Mouse (Mus musculus): ENCODE measurements around the gene Insm1.

Insm1 gene

DNA sequence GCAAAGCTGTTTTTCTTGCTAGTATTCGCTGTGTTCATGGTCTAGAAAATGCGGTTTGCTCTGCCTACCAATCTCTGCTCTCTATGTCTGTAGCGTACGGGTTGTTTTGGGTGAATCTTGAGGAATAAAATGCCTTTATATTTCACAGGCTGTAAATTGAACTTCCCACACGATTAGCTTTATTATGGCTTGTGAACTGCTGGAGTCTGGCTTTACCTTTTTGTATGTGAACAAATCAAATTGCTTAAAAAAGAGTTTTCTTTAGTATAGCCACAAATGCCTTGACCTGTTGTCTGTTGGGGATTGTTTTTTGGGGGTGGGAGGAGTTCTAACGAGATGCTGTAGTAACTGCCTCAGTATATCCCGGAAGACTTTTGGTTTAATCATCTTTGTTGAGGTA lies 2.4 kb downstream of the Insm1 start:
- DNase-seq (ENCODE audit: low spot score in 2 of 2), result no peak

DNA sequence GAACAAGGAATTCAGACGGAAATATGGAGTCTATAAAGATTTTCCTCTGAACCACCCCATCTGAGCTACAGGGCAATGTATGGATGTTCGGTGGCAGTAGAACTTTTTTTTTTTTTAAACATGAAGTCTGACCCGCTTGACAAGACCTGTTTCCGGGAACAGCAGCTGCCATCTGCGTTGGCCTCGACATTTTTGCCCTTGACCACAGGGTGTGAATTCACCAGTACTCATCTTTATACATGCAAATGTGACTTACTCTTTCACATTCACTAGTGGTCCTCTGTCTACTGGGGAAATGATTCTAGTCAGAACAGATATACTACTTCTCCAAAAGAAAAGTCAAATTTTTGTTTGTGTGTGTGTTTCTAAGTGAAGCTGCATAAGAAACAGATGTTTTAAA lies 4.1 kb downstream of the Insm1 start:
- no peak for DNase-seq (ENCODE audit: low spot score in 2 of 2)

DNA sequence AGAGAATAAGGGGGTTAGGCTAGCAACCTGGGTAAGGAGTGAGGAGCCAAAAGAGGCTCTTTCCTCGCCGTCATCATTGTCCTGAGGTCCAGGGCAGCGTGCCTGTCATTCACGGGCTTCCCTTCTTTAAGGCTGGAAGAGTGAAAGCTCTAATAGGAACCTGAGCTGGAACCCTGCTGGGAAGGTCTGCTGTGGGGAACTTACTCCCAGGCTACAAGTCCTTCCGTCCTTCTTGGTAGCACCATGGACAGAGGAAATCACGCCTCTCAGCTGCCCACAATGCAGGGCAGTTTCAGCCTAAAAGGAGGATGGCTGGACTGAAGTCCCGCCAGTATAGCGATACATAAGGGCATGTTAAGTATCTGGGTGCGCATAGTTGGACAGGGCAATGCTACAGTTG lies 4.8 kb downstream of the Insm1 start:
- no peak for DNase-seq (ENCODE audit: low spot score in 2 of 2)

DNA sequence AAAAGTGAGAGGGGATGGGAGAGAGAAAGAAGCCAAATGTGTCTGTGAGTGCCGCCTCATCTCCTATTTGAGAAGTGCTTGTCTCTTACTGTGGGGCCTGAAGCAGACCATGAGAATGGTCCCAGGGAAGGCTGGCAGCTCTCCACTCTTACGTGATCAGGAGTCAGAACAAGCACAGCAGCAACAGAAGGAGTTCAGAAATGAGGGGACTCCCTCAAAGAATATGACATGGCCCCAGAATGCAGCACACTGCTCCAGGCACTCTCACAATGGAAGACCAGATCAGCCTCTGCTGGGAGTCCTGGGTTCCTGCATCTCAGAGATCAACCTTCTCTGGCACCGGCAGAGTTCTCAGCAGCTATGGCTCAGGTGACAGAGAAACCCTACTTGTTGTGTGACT lies 5.9 kb downstream of the Insm1 start:
- no peak for DNase-seq (ENCODE audit: low spot score in 2 of 2)

DNA sequence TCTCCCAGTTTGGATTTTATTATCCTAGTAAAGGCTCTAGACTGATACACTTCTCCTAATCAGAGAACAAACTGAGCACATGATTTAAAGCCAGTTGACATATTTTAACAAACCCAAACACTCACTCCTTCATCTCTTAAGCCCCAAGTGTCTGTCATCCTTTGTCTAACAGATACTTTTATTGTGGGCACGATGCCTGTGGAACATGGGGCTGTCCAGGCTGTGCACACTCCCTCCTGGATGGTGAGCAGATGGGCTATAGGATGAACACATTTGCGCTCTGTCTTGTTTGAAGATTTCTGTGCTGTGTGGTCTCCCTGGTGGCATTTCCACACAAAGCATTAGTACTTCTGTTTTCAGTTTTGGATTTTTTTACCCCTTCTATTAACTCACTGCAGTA lies 6.7 kb downstream of the Insm1 start:
- DNase-seq (ENCODE audit: low spot score in 2 of 2), result no peak

DNA sequence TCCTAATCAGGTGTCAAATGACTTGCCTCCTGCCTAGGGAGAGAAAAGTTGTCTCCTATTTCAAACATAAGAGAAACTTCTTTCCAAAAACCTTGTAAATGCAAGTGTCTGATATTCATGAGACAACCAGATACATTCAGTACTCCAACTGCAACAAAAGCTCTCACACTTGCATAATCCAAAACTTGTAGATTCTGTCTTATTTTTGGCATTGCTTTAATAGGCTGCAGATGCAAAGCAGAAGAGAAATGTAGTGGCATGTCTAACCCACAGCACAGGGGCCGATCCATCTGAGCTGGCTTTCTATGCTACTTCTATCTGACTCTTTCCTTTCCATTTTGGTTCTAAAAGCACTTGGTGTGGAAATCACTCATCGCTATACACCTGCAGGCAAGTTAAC lies 9.8 kb downstream of the Insm1 start:
- DNase-seq (ENCODE audit: low spot score in 2 of 2), result no peak

DNA sequence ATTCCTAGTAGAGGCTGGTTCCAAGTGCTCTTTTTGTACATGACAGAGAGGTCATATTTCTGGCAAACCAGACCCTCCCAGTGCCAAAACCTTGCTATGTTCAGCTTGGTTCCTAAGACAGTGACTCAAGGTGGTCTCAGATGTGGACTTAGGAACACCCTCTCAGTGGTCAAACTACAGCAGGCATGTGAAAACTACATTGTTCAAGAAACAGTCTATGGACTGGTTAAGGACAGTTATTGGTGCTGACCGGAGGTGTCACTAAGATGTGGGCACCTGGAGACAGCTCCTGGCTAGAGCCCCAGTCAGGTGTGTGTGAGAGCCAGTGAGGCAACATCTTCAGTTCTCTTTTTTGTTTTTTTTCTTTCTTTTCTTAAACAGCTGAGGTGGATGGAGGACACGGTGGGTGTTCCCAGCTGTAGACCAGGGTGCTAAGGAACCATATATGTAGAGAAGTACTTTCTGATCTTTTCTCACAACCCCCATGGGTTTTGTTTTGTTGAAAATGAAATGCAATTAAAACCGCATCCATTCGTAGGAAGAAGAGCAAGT lies 17.6 kb downstream of the Insm1 start:
- DNase-seq (ENCODE audit: low spot score in 2 of 2), result no peak

DNA sequence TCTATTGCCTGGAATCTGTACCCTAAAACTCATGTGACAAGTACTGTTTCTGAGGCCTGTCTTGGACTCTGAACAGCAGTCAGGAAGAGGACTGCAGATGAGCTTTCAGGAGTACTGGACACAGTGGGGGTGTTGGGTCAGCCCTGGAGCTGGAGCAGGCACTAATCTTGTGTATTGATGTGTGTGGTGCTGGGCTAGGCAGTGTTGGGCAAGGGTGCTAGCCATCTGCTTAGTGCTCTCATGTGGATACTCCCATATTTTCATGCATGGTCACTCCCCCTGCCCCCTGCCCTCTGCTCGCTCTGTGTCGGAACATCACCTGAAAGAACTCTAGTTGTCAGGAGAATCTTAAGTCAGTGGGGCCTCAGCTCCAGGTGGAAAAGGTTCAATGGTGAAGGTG lies 22.3 kb downstream of the Insm1 start:
- DNase-seq (ENCODE audit: low spot score in 2 of 2), result no peak

DNA sequence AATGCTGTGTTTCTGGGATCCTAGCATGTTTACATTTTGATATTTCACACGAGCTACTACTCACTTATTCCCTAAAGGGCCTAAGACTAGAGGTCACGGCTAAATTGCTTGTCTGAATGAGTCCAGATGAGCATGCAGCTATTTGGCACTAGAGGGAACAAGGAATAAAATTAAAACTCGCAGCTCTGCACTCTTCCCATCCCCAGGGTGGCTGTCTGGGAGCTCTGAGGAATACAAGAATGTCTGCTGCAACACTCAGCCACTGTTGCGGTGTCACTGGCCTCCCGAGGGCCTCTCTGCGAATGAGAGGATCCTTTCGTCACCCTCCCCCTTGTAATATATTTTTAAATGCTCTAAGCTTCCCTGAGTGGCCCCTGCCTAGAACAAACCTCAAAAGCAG lies 23.7 kb downstream of the Insm1 start:
- no peak for DNase-seq (ENCODE audit: low spot score in 2 of 2)

DNA sequence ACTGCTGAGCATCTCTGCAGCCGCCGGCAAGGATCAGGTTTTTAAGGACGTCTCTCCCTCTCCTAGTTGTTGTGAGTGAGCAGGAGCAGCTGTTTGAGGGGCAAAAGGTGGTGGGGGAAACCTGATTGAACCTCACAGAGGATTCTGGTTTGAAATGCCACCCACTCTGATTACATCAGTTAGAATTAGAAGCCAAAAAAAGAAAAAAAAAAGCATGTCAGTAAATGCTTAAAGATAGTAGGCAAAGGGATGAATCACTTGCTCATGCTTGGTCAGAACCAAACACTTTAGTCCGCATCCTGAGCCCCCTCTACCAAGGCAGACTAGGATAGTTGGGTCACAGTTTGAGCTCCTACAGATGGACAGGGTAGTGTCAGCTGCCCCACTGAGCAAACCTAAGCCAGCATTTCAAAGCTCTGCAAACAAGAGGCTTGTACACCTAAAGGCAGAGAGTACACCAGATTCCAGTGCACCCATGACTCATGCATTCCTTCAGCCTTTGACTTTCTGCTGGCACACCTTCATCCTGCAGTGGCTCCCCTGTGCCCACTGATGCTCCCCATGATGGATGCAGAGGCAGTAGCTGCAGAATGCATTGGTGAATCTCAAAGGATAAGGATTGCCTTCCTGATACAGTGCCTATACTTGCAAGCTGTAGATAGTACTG lies 24.8 kb downstream of the Insm1 start:
- no peak for DNase-seq (ENCODE audit: low spot score in 2 of 2)

DNA sequence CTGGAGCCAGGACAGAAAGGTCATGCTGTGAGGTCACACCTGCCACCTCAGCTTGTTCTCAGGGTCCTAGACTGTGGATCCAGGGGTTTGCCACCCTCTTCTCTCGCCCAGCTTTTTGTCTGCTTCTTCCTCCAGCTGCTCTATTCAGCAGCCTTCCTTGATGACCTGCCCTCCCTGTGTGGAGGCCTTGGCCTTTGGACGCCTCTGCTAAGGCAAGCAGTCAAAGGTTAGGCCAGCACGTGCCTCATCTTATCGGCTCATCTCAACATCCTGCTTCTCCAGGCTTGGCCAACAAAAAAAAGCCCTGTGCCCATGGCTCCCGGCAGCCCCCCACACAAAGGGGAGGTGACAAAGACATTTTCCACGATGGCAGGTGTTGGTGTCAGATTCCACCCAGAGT lies 25.9 kb downstream of the Insm1 start:
- DNase-seq (ENCODE audit: low spot score in 2 of 2), result no peak

DNA sequence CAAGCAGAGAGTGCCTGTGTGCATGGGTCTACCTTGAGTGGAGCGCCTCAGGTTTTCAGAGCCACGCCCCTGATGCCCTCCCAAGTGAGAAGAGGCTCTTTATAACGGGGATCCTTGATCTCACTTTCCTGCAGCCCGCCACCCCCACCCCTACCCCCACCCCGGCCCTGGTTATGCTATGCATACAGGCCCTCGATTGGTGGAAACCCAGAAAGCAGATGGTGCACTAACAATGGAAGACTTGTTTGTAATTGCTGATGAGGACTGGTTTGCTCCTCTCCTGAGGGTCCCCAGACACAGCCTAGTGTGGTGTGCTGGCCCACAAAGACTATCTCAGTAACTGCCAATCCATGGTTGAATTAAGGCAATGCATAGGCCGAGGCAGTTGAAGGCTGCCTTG lies 27.3 kb downstream of the Insm1 start:
- DNase-seq (ENCODE audit: low spot score in 2 of 2), result no peak

DNA sequence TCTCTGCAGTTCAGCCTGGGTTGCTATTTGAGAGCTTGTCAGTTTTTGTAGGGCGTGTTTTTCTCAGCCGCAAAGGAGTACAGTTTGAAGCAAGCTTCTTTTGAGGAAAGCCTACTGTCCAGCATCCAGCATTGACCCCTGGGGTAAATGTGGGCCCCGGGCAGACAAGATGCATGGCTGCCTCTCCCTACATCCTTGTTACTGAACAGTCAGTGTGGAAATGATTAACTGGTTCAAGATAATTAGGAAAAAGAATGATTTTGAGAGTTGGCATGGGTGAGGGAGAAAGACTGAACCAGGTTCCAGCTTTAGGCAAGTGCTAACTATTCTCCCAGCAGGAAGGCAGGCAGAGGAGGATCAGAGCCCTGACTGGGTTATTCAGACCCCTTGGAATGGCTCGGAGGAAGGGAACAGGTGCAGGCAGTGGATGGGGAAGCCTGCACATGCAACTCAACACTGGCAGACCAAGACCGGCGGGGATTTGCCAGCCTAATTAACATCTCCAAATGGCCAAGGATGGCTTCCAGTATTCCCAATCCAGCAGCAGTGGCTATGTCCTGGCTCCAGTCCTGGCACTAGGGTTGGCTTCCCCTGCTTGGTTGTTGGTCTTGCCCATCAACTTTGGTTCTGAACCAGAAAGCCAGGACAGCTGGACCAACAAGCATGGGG lies 28.6 kb downstream of the Insm1 start:
- DNase-seq (ENCODE audit: low spot score in 2 of 2), result no peak

DNA sequence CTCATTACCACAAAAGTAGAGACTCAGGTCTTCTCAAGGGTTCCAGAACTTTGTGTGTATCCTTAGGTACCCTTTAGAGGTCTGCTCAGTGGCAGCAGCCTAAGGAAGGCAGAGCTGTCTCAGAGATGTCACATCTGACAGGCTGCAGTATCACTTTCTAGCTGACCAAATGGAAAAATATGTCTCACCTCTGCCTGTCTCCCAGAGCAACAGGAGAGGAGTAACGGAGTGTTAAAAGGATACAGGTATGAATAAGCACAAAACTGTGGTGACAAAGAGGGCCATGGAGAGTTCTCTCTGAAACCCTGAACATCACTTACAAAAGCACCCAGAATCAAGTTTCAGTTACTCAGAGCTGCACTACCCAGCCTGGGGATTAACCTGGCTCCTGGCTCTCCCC lies 32.7 kb downstream of the Insm1 start:
- no peak for DNase-seq (ENCODE audit: low spot score in 2 of 2)

DNA sequence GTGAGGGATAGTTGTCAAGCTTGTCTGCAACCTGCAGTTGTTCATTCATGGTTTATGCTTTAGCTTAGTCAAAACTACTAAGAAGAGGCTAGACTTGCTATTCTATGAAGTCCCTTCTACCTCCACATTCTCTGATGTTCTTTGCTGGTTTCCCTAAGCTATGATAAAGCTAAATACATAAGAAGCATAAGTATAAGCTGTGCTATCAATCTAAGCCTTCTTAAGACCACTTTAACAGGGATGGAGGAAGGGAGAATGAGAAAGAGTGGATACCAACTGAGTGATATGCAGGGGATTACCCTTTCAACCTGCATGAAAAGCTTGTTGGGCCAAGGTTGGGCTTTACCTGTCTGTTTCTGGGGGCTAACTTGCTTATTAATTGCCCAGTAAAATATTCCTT lies 33.9 kb downstream of the Insm1 start:
- DNase-seq (ENCODE audit: low spot score in 2 of 2), result no peak

DNA sequence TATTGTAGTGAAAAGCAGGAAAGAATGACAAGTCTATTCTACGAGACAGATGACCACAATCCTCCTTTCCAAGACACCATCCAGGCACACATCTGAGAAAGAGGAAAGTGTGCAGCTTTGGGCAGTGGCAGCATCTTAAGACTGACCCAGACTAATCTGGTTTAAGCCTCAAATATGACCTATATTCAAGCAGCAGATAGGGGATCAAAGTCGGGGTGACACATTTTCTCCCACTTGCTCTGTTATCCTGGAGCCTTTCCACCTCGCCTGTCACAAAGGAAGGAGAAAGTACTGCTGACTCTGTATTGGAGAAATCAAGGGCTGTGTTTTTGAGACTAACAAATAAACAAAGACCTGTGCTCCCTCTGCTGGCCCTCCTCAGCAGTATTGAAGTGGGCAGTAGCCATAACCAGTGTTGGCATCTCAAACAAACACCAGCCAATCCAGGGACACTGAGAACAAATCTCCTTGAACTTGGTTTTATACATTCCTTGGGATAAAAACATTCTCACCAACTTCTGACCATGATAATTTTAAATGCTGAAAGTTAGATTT lies 34.7 kb downstream of the Insm1 start:
- no peak for DNase-seq (ENCODE audit: low spot score in 2 of 2)

DNA sequence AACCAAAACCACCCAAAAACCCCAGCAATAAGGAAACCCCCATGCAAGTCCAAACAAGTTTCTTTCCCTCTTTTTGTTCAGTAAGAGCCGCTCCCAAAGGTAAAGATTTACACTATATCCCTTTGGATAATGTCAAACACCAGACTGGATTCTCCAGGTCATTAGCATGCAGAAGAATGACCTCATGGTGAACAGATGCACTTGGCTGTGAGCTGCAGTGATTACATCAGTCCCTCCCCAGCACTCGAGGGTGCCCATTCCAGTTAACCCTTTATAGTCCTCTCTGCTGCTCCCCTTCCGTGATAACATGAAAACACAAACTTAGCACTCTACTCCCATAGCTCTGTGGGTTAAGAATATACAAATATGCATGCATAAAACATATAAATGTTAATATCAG lies 35.3 kb downstream of the Insm1 start:
- DNase-seq (ENCODE audit: low spot score in 2 of 2), result no peak

DNA sequence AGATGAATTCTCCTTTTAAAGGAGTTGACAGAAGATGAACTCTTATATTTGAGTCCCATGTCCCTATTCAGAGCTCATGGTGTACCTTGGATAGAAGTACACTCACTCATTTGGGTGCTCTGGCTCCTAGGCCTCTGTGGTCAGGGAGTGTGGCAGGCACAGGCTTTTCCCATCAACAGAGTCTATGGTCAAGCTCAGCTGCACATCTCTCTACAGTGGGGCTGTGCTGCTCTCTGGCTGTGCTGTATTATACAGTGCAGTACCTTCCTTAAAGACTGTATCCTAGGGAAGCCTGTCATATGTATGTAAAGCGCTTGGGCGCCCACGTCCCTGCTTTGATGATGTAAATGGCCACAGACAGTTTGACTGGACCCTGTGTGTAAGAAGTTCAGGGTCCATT lies 35.9 kb downstream of the Insm1 start:
- no peak for DNase-seq (ENCODE audit: low spot score in 2 of 2)

DNA sequence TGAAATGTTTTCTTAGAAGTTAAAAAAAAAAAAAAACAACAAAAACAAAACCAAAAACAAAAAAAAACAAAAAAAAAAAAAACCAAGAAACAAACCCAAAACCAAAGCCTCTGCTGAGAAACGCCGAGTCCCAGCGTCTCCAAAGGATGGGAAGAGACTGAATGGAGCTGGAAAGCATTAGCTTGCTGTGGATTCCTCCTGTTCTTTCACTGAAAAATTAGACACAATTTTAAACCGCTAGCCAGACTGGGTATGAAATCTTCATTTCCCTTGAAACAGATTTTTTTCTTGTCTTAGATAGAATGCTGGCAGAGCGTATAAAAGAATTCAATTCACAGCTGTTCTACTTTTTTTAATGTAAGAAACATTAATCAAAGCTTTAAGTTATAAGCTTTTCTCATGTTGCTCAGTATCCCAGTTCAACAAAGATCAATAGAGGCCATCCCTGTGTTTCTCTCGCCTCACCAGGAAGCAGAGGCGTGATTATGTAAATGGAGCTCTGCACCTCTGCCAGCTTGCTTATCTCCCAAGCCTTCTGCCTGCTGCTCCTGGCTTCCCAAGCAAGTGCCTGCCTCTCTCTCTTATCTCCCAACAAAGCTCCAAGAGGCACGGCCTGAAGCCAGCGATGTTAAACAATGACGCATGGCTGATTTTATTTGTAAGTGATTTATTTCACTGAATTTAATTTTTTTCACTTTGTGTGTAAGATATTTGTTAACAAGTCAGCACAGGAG lies 37.2 kb downstream of the Insm1 start:
- no peak for DNase-seq (ENCODE audit: low spot score in 2 of 2)

DNA sequence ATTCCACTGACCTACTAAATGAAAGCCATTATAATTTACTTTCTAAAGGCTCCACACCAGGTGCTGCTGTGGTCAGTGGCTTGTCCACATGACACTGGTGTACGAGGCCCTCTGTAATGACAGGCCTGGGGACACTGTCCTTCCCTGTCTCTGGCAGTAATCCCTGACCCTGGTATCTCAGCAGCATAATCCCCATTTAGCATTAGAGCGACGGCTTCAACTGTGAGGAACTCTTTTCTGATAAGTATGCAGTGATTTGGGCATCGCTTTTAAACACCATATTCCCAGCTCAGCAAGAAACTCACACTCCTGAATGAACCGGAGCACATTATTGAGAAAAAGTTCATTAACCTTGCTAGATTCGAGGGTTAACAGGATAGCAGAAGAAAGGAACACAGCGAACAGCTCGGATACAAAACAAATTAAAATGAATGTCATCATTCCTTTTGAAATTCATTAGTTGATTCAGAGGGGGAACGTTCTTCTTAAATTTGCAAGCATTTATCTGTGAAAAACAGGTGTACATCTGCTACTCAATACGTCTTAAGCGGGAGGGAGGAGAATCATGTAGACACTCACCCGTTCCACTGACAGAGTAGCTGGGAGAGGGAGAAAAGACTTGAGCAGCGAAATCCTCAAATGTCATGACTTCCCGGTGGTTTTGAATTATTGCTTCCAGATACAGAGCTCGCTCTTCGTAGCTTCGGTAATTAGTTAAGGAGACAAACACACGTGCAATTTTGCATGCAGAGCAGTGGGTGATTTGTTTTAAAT lies 38.3 kb downstream of the Insm1 start:
- no peak for DNase-seq (ENCODE audit: low spot score in 2 of 2)

DNA sequence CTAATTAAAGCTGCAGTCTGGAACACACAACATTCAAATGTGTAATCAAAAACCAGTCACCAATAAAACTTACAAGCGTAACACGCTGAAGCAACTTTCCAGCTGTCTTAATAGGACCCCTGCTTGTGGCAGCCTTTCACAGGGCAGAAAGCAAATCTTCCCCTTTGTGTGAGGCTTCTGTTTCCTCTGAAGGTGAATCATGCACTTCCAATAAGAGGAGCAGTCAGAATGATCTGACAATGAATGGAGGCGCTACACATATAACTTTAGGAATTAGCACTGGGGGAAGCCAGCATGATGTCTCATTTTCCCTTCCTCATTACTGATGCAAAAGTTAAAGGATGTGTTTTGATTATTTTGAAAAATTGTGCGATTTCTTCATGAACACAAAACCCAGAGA lies 39.4 kb downstream of the Insm1 start:
- no peak for DNase-seq (ENCODE audit: low spot score in 2 of 2)

DNA sequence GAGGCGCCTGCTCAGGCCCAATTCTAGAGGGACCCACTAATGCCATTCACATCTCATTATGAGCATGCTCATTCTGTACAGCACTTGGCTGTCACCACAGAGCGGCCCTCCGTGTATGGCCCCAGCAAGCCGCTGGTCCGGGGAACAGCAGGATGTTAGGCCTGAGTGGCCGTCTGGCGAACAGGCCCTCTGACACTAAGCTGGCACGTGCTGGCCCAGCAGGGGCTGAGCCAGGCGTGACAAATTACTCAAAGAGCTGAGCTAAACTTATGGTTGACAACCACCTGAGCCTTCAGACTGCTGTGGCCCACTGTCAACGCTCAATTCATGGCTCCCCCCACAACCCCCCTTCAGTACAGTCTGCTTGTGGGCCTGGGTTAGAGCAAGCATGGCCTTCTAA lies 40.5 kb downstream of the Insm1 start:
- no peak for DNase-seq (ENCODE audit: low spot score in 2 of 2)
